Mouse (Mus musculus): Measurements from ENCODE around the gene Eya2. TPM values are rescaled to one million over a fixed set of nuclear protein-coding genes. Genes with fewer than 3 reads are reported as not detected.
A peak's percentile ranks its signal among the peaks of the same experiment; 100 is the strongest.
"Not testable (repeated sequence)": the region's sequence is repeated elsewhere in the genome, so short reads cannot be mapped to it uniquely, and the experiment has no call there.

Gene Eya2
- total and polyA plus RNA-seq, 3 experiments = not detected

- no peaks in the 10 kb centered on the region for H3K4me1 ChIP-seq (ENCODE audit: control insufficient read depth in 1 of 2, insufficient read depth in 2 of 2, low read length in 2 of 2)
- H3K9ac ChIP-seq (ENCODE audit: control insufficient read depth, low read depth, low read length, poor library complexity, severe bottlenecking) = no peak overlapping the region
- no peak overlapping the region for H3K27ac ChIP-seq (ENCODE audit: control insufficient read depth, low read depth, low read length)
- H3K4me3 ChIP-seq (ENCODE audit: control insufficient read depth in 1 of 2, insufficient read depth in 1 of 2, low read depth in 2 of 2, low read length in 2 of 2) = no peak overlapping the region
- no peak for DNase-seq (ENCODE audit: low read depth, low spot score)
- H3K79me2 ChIP-seq (ENCODE audit: control insufficient read depth, insufficient read depth, low read length, poor library complexity) = no peaks in the 10 kb centered on the region
- no peaks in the 10 kb centered on the region for H3K36me3 ChIP-seq (ENCODE audit: control insufficient read depth in 1 of 2, insufficient read depth in 2 of 2, low read length in 2 of 2)
- TF ChIP-seq MXI1 (IDR thresholded peaks at IDR 0.05; ENCODE audit: low read depth, low read length) = no peak
- no peak for TF ChIP-seq KAT2A (conservative IDR thresholded peaks at IDR 0.05; ENCODE audit: low read depth, low read length)
- no peak for TF ChIP-seq GATA1 (IDR thresholded peaks at IDR 0.05; ENCODE audit: low read depth, low read length)
- no peak for TF ChIP-seq ETS1 (IDR thresholded peaks at IDR 0.05; ENCODE audit: low read depth, low read length)
- TF ChIP-seq NELFE (IDR thresholded peaks at IDR 0.05; ENCODE audit: low read depth, low read length) = no peak
- no peak for TF ChIP-seq ELF1 (IDR thresholded peaks at IDR 0.05; ENCODE audit: low read depth, low read length)
- no peak for TF ChIP-seq CHD2 (IDR thresholded peaks at IDR 0.05; ENCODE audit: low read length)
- no peak for TF ChIP-seq GABPA (IDR thresholded peaks at IDR 0.05; ENCODE audit: low read depth, low read length)
- TF ChIP-seq POLR2A (IDR thresholded peaks at IDR 0.05; ENCODE audit: control insufficient read depth in 1 of 2, insufficient read depth in 1 of 2, low read depth in 1 of 2, low read length in 2 of 2, poor library complexity in 1 of 2) = no peak
- no peak for TF ChIP-seq ZMIZ1 (IDR thresholded peaks at IDR 0.05; ENCODE audit: low read depth, low read length)
- TF ChIP-seq BHLHE40 (IDR thresholded peaks at IDR 0.05; ENCODE audit: borderline replicate concordance, low read depth, low read length) = no peak
- H3K27me3 ChIP-seq (ENCODE audit: control insufficient read depth in 1 of 2, insufficient read depth in 2 of 2, low read length in 2 of 2) = no peaks in the 10 kb centered on the region
- no peaks in the 10 kb centered on the region for H3K9me3 ChIP-seq (replicated peaks; ENCODE audit: insufficient read depth, low read length)
Measured at GRCm38 (mm10) chr2:165548627-165549026, 46.2 kb upstream of the Eya2 start.

GRCm38 (mm10) chr2:165550410-165550809, 44.4 kb upstream of the Eya2 start:
- H3K4me1 ChIP-seq (ENCODE audit: control insufficient read depth in 1 of 2, insufficient read depth in 2 of 2, low read length in 2 of 2); DNase-seq (ENCODE audit: low read depth, low spot score); H3K27me3 ChIP-seq (ENCODE audit: control insufficient read depth in 1 of 2, insufficient read depth in 2 of 2, low read length in 2 of 2); H3K79me2 ChIP-seq (ENCODE audit: control insufficient read depth, insufficient read depth, low read length, poor library complexity); H3K4me3 ChIP-seq (ENCODE audit: control insufficient read depth in 1 of 2, insufficient read depth in 1 of 2, low read depth in 2 of 2, low read length in 2 of 2); H3K36me3 ChIP-seq (ENCODE audit: control insufficient read depth in 1 of 2, insufficient read depth in 2 of 2, low read length in 2 of 2); H3K9ac ChIP-seq (ENCODE audit: control insufficient read depth, low read depth, low read length, poor library complexity, severe bottlenecking); H3K9me3 ChIP-seq (replicated peaks; ENCODE audit: insufficient read depth, low read length); H3K27ac ChIP-seq (ENCODE audit: control insufficient read depth, low read depth, low read length): not testable (repeated sequence)
- peak in 2 of 3 experiments; percentile 13 to 23; a peak in 1 of 6 replicates for TF ChIP-seq CTCF (IDR thresholded peaks at IDR 0.05 in 2 of 3, conservative IDR thresholded peaks at IDR 0.05 in 1 of 3; ENCODE audit: control insufficient read depth in 1 of 3, insufficient read depth in 1 of 3, low read depth in 2 of 3, low read length in 3 of 3, poor library complexity in 1 of 3, severe bottlenecking in 1 of 3)

GRCm38 (mm10) chr2:165554066-165554465, 40.8 kb upstream of the Eya2 start:
- no peak for DNase-seq (ENCODE audit: low read depth, low spot score)
- H3K36me3 ChIP-seq (ENCODE audit: control insufficient read depth in 1 of 2, insufficient read depth in 2 of 2, low read length in 2 of 2) = no peaks in the 10 kb centered on the region
- H3K27ac ChIP-seq (ENCODE audit: control insufficient read depth, low read depth, low read length) = no peak overlapping the region
- no peak for TF ChIP-seq RAD21 (IDR thresholded peaks at IDR 0.05; ENCODE audit: low read depth, low read length)
- no peak overlapping the region for H3K9ac ChIP-seq (ENCODE audit: control insufficient read depth, low read depth, low read length, poor library complexity, severe bottlenecking)
- H3K79me2 ChIP-seq (ENCODE audit: control insufficient read depth, insufficient read depth, low read length, poor library complexity) = no peaks in the 10 kb centered on the region
- no peaks in the 10 kb centered on the region for H3K4me1 ChIP-seq (ENCODE audit: control insufficient read depth in 1 of 2, insufficient read depth in 2 of 2, low read length in 2 of 2)
- no peaks in the 10 kb centered on the region for H3K9me3 ChIP-seq (replicated peaks; ENCODE audit: insufficient read depth, low read length)
- no peaks in the 10 kb centered on the region for H3K27me3 ChIP-seq (ENCODE audit: control insufficient read depth in 1 of 2, insufficient read depth in 2 of 2, low read length in 2 of 2)
- no peak overlapping the region for H3K4me3 ChIP-seq (ENCODE audit: control insufficient read depth in 1 of 2, insufficient read depth in 1 of 2, low read depth in 2 of 2, low read length in 2 of 2)
